In the genomic region with DNA sequence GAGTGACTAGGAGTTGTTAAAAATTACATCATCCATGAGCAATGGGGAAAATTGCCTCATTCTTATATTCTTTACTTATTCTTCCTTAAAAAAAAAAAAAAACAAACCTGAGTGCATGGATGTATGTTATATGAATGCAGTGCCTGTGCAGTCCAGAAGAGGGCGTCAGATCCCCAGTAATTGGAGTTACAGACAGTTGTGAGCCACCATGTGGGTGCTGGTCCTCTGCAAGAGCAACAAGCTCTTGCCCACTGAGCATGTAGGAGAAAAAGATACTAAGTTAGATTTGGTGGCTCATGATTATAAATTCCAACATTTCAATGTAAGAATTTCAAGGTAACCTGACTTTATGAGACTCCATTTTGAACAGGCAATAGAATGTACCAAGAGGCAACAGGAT, we compare ENCODE assay signal across 12 mouse cellular contexts.
DNase-seq lines count a peak whose midpoint lies in the region; ATAC-seq and TF ChIP-seq lines count a peak whose summit lies in the region.
"Had no signal": no experiment of that assay in that cellular context is flagged by ENCODE, and none has a peak within 500 bp of the region (broad histone marks: within the 10 kb centered on the region; RNA-seq: fewer than 3 reads in every experiment).

No protein-coding gene starts in this region.

- H3K36me3 ChIP-seq in heart, embryonic 10.5 days = no peaks in the 10 kb centered on the region
- no peaks in the 10 kb centered on the region for H3K36me3 ChIP-seq in midbrain, embryonic 11.5 days (ENCODE audit: control insufficient read depth, insufficient read depth, low read length)
- no peaks in the 10 kb centered on the region for H3K36me3 ChIP-seq in midbrain, embryonic 10.5 days
- no peaks in the 10 kb centered on the region for H3K36me3 ChIP-seq in stomach, postnatal 0 days (ENCODE audit: control insufficient read depth, insufficient read depth, low read length)
- H3K36me3 ChIP-seq: embryonic facial prominence, embryonic 12.5 days; lung, embryonic 15.5 days had no signal

- H3K9me3 ChIP-seq in heart, embryonic 10.5 days = no peaks in the 10 kb centered on the region
- H3K9me3 ChIP-seq in midbrain, embryonic 11.5 days (ENCODE audit: control insufficient read depth, low read length) = no peaks in the 10 kb centered on the region
- no peaks in the 10 kb centered on the region for H3K9me3 ChIP-seq in midbrain, embryonic 10.5 days (replicated peaks)
- no peaks in the 10 kb centered on the region for H3K9me3 ChIP-seq in stomach, postnatal 0 days (ENCODE audit: control insufficient read depth, low read length)
- H3K9me3 ChIP-seq: embryonic facial prominence, embryonic 12.5 days; lung, embryonic 15.5 days had no signal

- H3K9ac ChIP-seq in midbrain, embryonic 11.5 days (ENCODE audit: low read length) = no peak overlapping the region
- H3K9ac ChIP-seq in stomach, postnatal 0 days (ENCODE audit: low read length) = no peak overlapping the region
- H3K9ac ChIP-seq: embryonic facial prominence, embryonic 12.5 days; lung, embryonic 15.5 days had no signal

- no peak overlapping the region for H3K27ac ChIP-seq in heart, embryonic 10.5 days
- H3K27ac ChIP-seq in midbrain, embryonic 11.5 days (ENCODE audit: low read depth, low read length) = no peak overlapping the region
- H3K27ac ChIP-seq in midbrain, embryonic 10.5 days (replicated peaks) = no peak overlapping the region
- no peak overlapping the region for H3K27ac ChIP-seq in stomach, postnatal 0 days (replicated peaks)
- H3K27ac ChIP-seq: embryonic facial prominence, embryonic 12.5 days; lung, embryonic 15.5 days had no signal

- peaks cover 8% of the 10 kb centered on the region for H3K27me3 ChIP-seq in heart, embryonic 10.5 days (ENCODE audit: insufficient read depth, poor library complexity, severe bottlenecking)
- peaks cover 5% of the 10 kb centered on the region; the same call in 1 of the 2 replicates for H3K27me3 ChIP-seq in midbrain, embryonic 11.5 days (ENCODE audit: control insufficient read depth, insufficient read depth, low read length)
- peaks cover 33% of the 10 kb centered on the region for H3K27me3 ChIP-seq in midbrain, embryonic 10.5 days (ENCODE audit: low read depth, poor library complexity, severe bottlenecking)
- no peaks in the 10 kb centered on the region for H3K27me3 ChIP-seq in stomach, postnatal 0 days (ENCODE audit: control insufficient read depth, insufficient read depth, low read length)
- H3K27me3 ChIP-seq: embryonic facial prominence, embryonic 12.5 days; lung, embryonic 15.5 days had no signal

- intact Hi-C loops in heart, postnatal 36 days (cut with DNase I) = no loop called here

- ATAC-seq in midbrain, embryonic 11.5 days (ENCODE audit: low FRiP score) = no peak
- ATAC-seq in stomach, postnatal 0 days (ENCODE audit: low FRiP score, low TSS enrichment) = no peak

- no peak for TF ChIP-seq EP300 in stomach, postnatal 0 days (optimal IDR thresholded peaks at IDR 0.05)

- peak; percentile 60 for TF ChIP-seq CTCF in stomach, postnatal 0 days (IDR thresholded peaks at IDR 0.05; ENCODE audit: low read depth)

- WGBS in heart, embryonic 10.5 days = 11% methylated on average over 1 of the region's 1 CpGs
- WGBS in midbrain, embryonic 11.5 days = 22% methylated on average over 1 of the region's 1 CpGs
- 14% methylated on average over 1 of the region's 1 CpGs for WGBS in midbrain, embryonic 10.5 days
- 40% methylated on average over 1 of the region's 1 CpGs for WGBS in stomach, postnatal 0 days

- H3K4me1 ChIP-seq in heart, embryonic 10.5 days = peaks cover 13% of the 10 kb centered on the region
- H3K4me1 ChIP-seq in midbrain, embryonic 11.5 days (ENCODE audit: control insufficient read depth, insufficient read depth, low read length) = no peaks in the 10 kb centered on the region
- peaks cover 10% of the 10 kb centered on the region for H3K4me1 ChIP-seq in midbrain, embryonic 10.5 days
- H3K4me1 ChIP-seq in stomach, postnatal 0 days (replicated peaks; ENCODE audit: control insufficient read depth, insufficient read depth) = no peaks in the 10 kb centered on the region

- H3K4me3 ChIP-seq in heart, embryonic 10.5 days = no peak overlapping the region
- no peak overlapping the region for H3K4me3 ChIP-seq in midbrain, embryonic 11.5 days (ENCODE audit: low read depth, low read length)
- H3K4me3 ChIP-seq in midbrain, embryonic 10.5 days = no peak overlapping the region
- H3K4me3 ChIP-seq in stomach, postnatal 0 days (ENCODE audit: low read depth, low read length) = no peak overlapping the region
- H3K4me3 ChIP-seq: embryonic facial prominence, embryonic 12.5 days; lung, embryonic 15.5 days; myocyte had no signal

- H3K4me2 ChIP-seq in midbrain, embryonic 11.5 days = no peak overlapping the region
- H3K4me2 ChIP-seq in stomach, postnatal 0 days (replicated peaks; ENCODE audit: low read depth) = no peak overlapping the region
- H3K4me2 ChIP-seq: embryonic facial prominence, embryonic 12.5 days; lung, embryonic 15.5 days had no signal

- DNase-seq in heart, embryonic 10.5 days (ENCODE audit: low spot score) = peak; percentile 20
- DNase-seq in heart, postnatal 36 days = no peak
- peak; percentile 81 for DNase-seq in midbrain, embryonic 11.5 days (ENCODE audit: low spot score, missing footprints)
- no peak for DNase-seq in midbrain, embryonic 10.5 days (ENCODE audit: low spot score)
- DNase-seq in ZHBTc4 (ENCODE audit: low read depth, low spot score) = peak; percentile 72
- no peak for DNase-seq in stomach, postnatal 0 days (ENCODE audit: low spot score)
- DNase-seq in right cerebral cortex, adult 18-20 months = no peak
- no peak for DNase-seq in cerebellum, postnatal 14 days
- DNase-seq: kidney, adult 8-10 months had no signal

Comparison
In these comparisons a context has a peak if more than half of its experiments do, and no peak if none do; other contexts are left out.
1. DNase-seq: peak in heart, embryonic 10.5 days (single experiment), midbrain, embryonic 11.5 days (single experiment) and ZHBTc4 (single experiment); none in heart, postnatal 36 days (0 of 2), midbrain, embryonic 10.5 days (single experiment), stomach, postnatal 0 days (single experiment), right cerebral cortex, adult 18-20 months (single experiment) and cerebellum, postnatal 14 days (0 of 2).